Mouse (Mus musculus): ENCODE data around the gene Hcar1. TPM values are rescaled to one million over a fixed set of nuclear protein-coding genes. Genes with fewer than 3 reads are reported as not detected.

The Hcar1 gene
- polyA plus RNA-seq, 1 experiment = 17.4 TPM

- Histone ChIP-seq H3K4me1 (ENCODE audit: control insufficient read depth, insufficient read depth, insufficient read length, low read length) (peaks cover 2% of the 10 kb centered on the region), H3K27ac (replicated peaks; ENCODE audit: low read depth, low read length) (no peak overlapping the region), H3K4me3 (ENCODE audit: insufficient read depth, low read depth, low read length) (no peak overlapping the region)
Observed at GRCm38 (mm10) chr5:123884332-123884731, 4.5 kb upstream of the Hcar1 start.

GRCm38 (mm10) chr5:123883891-123884290, 4.1 kb upstream of the Hcar1 start:
- H3K4me3 ChIP-seq (ENCODE audit: insufficient read depth, low read depth, low read length) = no peak overlapping the region
- peaks cover 6% of the 10 kb centered on the region for H3K4me1 ChIP-seq (ENCODE audit: control insufficient read depth, insufficient read depth, insufficient read length, low read length)

GRCm38 (mm10) chr5:123880778-123881177, 958 bp upstream of the Hcar1 start:
- Histone ChIP-seq H3K27ac (replicated peaks; ENCODE audit: low read depth, low read length) (no peak overlapping the region), H3K4me1 (ENCODE audit: control insufficient read depth, insufficient read depth, insufficient read length, low read length) (peaks cover 14% of the 10 kb centered on the region), H3K4me3 (ENCODE audit: insufficient read depth, low read depth, low read length) (no peak overlapping the region)

More at GRCm38 (mm10) chr5:123883891-123884290, 4.1 kb upstream of the Hcar1 start:
- no peak overlapping the region for H3K27ac ChIP-seq (replicated peaks; ENCODE audit: low read depth, low read length)

GRCm38 (mm10) chr5:123878056-123878455, 1.8 kb downstream of the Hcar1 start:
- no peak overlapping the region; the same call in 1 of the 2 replicates for H3K27ac ChIP-seq (replicated peaks; ENCODE audit: low read depth, low read length)
- H3K4me3 ChIP-seq (ENCODE audit: insufficient read depth, low read depth, low read length) = peak overlapping the region; percentile 48
- H3K4me1 ChIP-seq (ENCODE audit: control insufficient read depth, insufficient read depth, insufficient read length, low read length) = peaks cover 23% of the 10 kb centered on the region

GRCm38 (mm10) chr5:123874177-123874576, 5.6 kb downstream of the Hcar1 start:
- Histone ChIP-seq H3K27ac (replicated peaks; ENCODE audit: low read depth, low read length) (peak overlapping the region; percentile 74), H3K4me3 (ENCODE audit: insufficient read depth, low read depth, low read length) (no peak overlapping the region), H3K4me1 (ENCODE audit: control insufficient read depth, insufficient read depth, insufficient read length, low read length) (peaks cover 20% of the 10 kb centered on the region)

GRCm38 (mm10) chr5:123869615-123870014, 10.2 kb downstream of the Hcar1 start:
- H3K4me3 ChIP-seq (ENCODE audit: insufficient read depth, low read depth, low read length) = no peak overlapping the region
- H3K4me1 ChIP-seq (ENCODE audit: control insufficient read depth, insufficient read depth, insufficient read length, low read length) = peaks cover 15% of the 10 kb centered on the region
- H3K27ac ChIP-seq (replicated peaks; ENCODE audit: low read depth, low read length) = no peak overlapping the region

GRCm38 (mm10) chr5:123866457-123866856, 13.4 kb downstream of the Hcar1 start:
- Histone ChIP-seq H3K4me1 (ENCODE audit: control insufficient read depth, insufficient read depth, insufficient read length, low read length) (peaks cover 11% of the 10 kb centered on the region; the same call in 1 of the 2 replicates), H3K4me3 (ENCODE audit: insufficient read depth, low read depth, low read length) (no peak overlapping the region), H3K27ac (replicated peaks; ENCODE audit: low read depth, low read length) (no peak overlapping the region)

- H3K4me3 ChIP-seq (ENCODE audit: insufficient read depth, low read depth, low read length) = no peak within 1 kb of the TSS
- H3K4me1 ChIP-seq (ENCODE audit: control insufficient read depth, insufficient read depth, insufficient read length, low read length) = peaks cover 11% of the 10 kb centered on the region; the same call in 1 of the 2 replicates
- no peak within 1 kb of the TSS for H3K27ac ChIP-seq (replicated peaks; ENCODE audit: low read depth, low read length)
Observed at GRCm38 (mm10) chr5:123865365-123865764, 14.5 kb downstream of the Hcar1 start, which contains the start of gene Hcar2. TSS of gene Hcar2 (minus strand) at chr5:123865499.

GRCm38 (mm10) chr5:123863934-123864333, 15.9 kb downstream of the Hcar1 start:
- H3K4me3 ChIP-seq (ENCODE audit: insufficient read depth, low read depth, low read length) = no peak overlapping the region
- peaks cover 11% of the 10 kb centered on the region; the same call in 1 of the 2 replicates for H3K4me1 ChIP-seq (ENCODE audit: control insufficient read depth, insufficient read depth, insufficient read length, low read length)
- no peak overlapping the region for H3K27ac ChIP-seq (replicated peaks; ENCODE audit: low read depth, low read length)

GRCm38 (mm10) chr5:123862374-123863350, 17.2 kb downstream of the Hcar1 start:
- Histone ChIP-seq H3K4me1 (ENCODE audit: control insufficient read depth, insufficient read depth, insufficient read length, low read length) (peaks cover 11% of the 10 kb centered on the region; the same call in 1 of the 2 replicates), H3K27ac (replicated peaks; ENCODE audit: low read depth, low read length) (peak overlapping the region; percentile 15; the same call in 1 of the 2 replicates), H3K4me3 (ENCODE audit: insufficient read depth, low read depth, low read length) (peak overlapping the region; percentile 44)

- H3K4me3 ChIP-seq (ENCODE audit: insufficient read depth, low read depth, low read length) = no peak overlapping the region
- 0 out of 2 replicates have a peak, but pooled peaks cover 4% of the 10 kb centered on the region for H3K4me1 ChIP-seq (ENCODE audit: control insufficient read depth, insufficient read depth, insufficient read length, low read length)
- no peak overlapping the region for H3K27ac ChIP-seq (replicated peaks; ENCODE audit: low read depth, low read length)
Observed at GRCm38 (mm10) chr5:123858798-123859197, 21.0 kb downstream of the Hcar1 start.

- no peaks in the 10 kb centered on the region for H3K4me1 ChIP-seq (ENCODE audit: control insufficient read depth, insufficient read depth, insufficient read length, low read length)
- no peak overlapping the region for H3K4me3 ChIP-seq (ENCODE audit: insufficient read depth, low read depth, low read length)
- no peak overlapping the region for H3K27ac ChIP-seq (replicated peaks; ENCODE audit: low read depth, low read length)
Observed at GRCm38 (mm10) chr5:123854511-123854910, 25.3 kb downstream of the Hcar1 start.

- no peak overlapping the region for H3K4me3 ChIP-seq (ENCODE audit: insufficient read depth, low read depth, low read length)
- H3K4me1 ChIP-seq (ENCODE audit: control insufficient read depth, insufficient read depth, insufficient read length, low read length) = no peaks in the 10 kb centered on the region
- no peak overlapping the region for H3K27ac ChIP-seq (replicated peaks; ENCODE audit: low read depth, low read length)
Observed at GRCm38 (mm10) chr5:123853877-123854504, 25.8 kb downstream of the Hcar1 start.

GRCm38 (mm10) chr5:123851398-123851797, 28.4 kb downstream of the Hcar1 start:
- Histone ChIP-seq H3K4me1 (ENCODE audit: control insufficient read depth, insufficient read depth, insufficient read length, low read length) (no peaks in the 10 kb centered on the region), H3K4me3 (ENCODE audit: insufficient read depth, low read depth, low read length) (no peak overlapping the region), H3K27ac (replicated peaks; ENCODE audit: low read depth, low read length) (no peak overlapping the region)

- Histone ChIP-seq H3K4me1 (ENCODE audit: control insufficient read depth, insufficient read depth, insufficient read length, low read length) (peaks cover 3% of the 10 kb centered on the region; the same call in 1 of the 2 replicates), H3K4me3 (ENCODE audit: insufficient read depth, low read depth, low read length) (no peak overlapping the region), H3K27ac (replicated peaks; ENCODE audit: low read depth, low read length) (peak overlapping the region; percentile 48; the same call in 1 of the 2 replicates)
Observed at GRCm38 (mm10) chr5:123844316-123844715, 35.5 kb downstream of the Hcar1 start.
